Mouse (Mus musculus) stomach, embryonic 14.5 days (tissue): Measurements from ENCODE around the gene Mmp8. TPM values are rescaled to one million over a fixed set of nuclear protein-coding genes. Genes with fewer than 3 reads are reported as not detected.

ENCODE experiments used
- ATAC-seq: fragments of 200-750 bp; cut with Nextera tagmentation; 2 replicates; pipeline ENCODE4 v1.8.0; 2017; ENCODE audit warnings: low read depth, moderate TSS enrichment; ENCODE audit not compliant: insufficient number of reproducible peaks, insufficient read depth, low FRiP score
- H3K27ac ChIP-seq: fragments of 300-500 bp; sonication (generic); 2 replicates; pipeline ENCODE4 v1.5.1; 2014; ENCODE audit warnings: mild to moderate bottlenecking, low read length, moderate library complexity, mixed read lengths
- H3K27me3 ChIP-seq: fragments of 300-500 bp; sonication (generic); 2 replicates; pipeline ENCODE4 v1.6.1; 2014; ENCODE audit warnings: low read length, control low read depth, mixed read lengths; ENCODE audit not compliant: control insufficient read depth, insufficient read depth
- H3K36me3 ChIP-seq: fragments of 300-500 bp; sonication (generic); 2 replicates; pipeline ENCODE4 v1.6.1; 2014; ENCODE audit warnings: mild to moderate bottlenecking, control low read depth, low read length, moderate library complexity, mixed read lengths; ENCODE audit not compliant: control insufficient read depth, insufficient read depth
- H3K4me1 ChIP-seq: fragments of 300-500 bp; sonication (generic); 2 replicates; pipeline ENCODE4 v1.6.1; 2014; ENCODE audit warnings: low read length, control low read depth, mixed read lengths; ENCODE audit not compliant: control insufficient read depth, insufficient read depth
- H3K4me2 ChIP-seq: fragments of 300-500 bp; sonication (generic); replicated peaks from 2 replicates; pipeline ENCODE4 v1.6.1; 2014; ENCODE audit warnings: low read depth, low read length, control low read depth
- H3K4me3 ChIP-seq: fragments of 300-500 bp; sonication (generic); 2 replicates; pipeline ENCODE4 v1.5.1; 2014; ENCODE audit warnings: low read depth, low read length, control low read depth
- H3K9ac ChIP-seq: fragments of 300-500 bp; sonication (generic); replicated peaks from 2 replicates; pipeline ENCODE4 v1.6.1; 2014; ENCODE audit warnings: low read depth, mild to moderate bottlenecking, control low read depth, low read length, moderate library complexity, mixed read lengths
- H3K9me3 ChIP-seq: fragments of 300-500 bp; sonication (generic); 2 replicates; pipeline ENCODE4 v1.6.1; 2016; ENCODE audit warnings: low read depth, low read length, control low read depth; ENCODE audit not compliant: control insufficient read depth
- WGBS: fragments of 180-500 bp; shearing (Covaris S2); extraction: QIAGEN DNeasy Blood & Tissue Kit; methylation state at CpG from one replicate; pipeline ENCODE4 v1.1.7; 2014; 5-methylcytosine and 5-hydroxymethylcytosine counted together
- polyA plus RNA-seq: library from polyadenylated mRNA; unstranded; fragments of >200 nt; fragmentation: Nextera tagmentation; extraction: Ambion mirVana; gene quantifications from 2 replicates; pipeline ENCODE4 v1.2.1, GENCODE M21; 2014

Mmp8 gene
- polyA plus RNA-seq, 1 experiment from 2014 or later, result 0.49 TPM

- Histone ChIP-seq H3K4me2 (no peak overlapping the region), H3K36me3 (no peaks in the 10 kb centered on the region), H3K27me3 (no peaks in the 10 kb centered on the region), H3K4me3 (no peak overlapping the region), H3K9me3 (no peaks in the 10 kb centered on the region), H3K9ac (no peak overlapping the region), H3K4me1 (no peaks in the 10 kb centered on the region), H3K27ac (no peak overlapping the region)
- 51% methylated on average over 2 of the region's 2 CpGs for WGBS
- ATAC-seq, result no peak
Measured at GRCm38 (mm10) chr9:7572663-7573308, 14.5 kb downstream of the Mmp8 start.

GRCm38 (mm10) chr9:7575526-7575925, 17.3 kb downstream of the Mmp8 start:
- ATAC-seq, result no peak
- WGBS, result 72% methylated on average over 3 of the region's 3 CpGs
- H3K36me3 ChIP-seq, result no peaks in the 10 kb centered on the region
- no peaks in the 10 kb centered on the region for H3K27me3 ChIP-seq
- no peaks in the 10 kb centered on the region for H3K4me1 ChIP-seq
- H3K9ac ChIP-seq, result no peak overlapping the region
- H3K4me2 ChIP-seq, result no peak overlapping the region
- H3K9me3 ChIP-seq, result no peaks in the 10 kb centered on the region
- no peak overlapping the region for H3K4me3 ChIP-seq
- H3K27ac ChIP-seq, result no peak overlapping the region

- no peaks in the 10 kb centered on the region for H3K9me3 ChIP-seq
- H3K27ac ChIP-seq, result no peak overlapping the region
- no peak overlapping the region for H3K4me2 ChIP-seq
- no peak for ATAC-seq
- 94% methylated on average over 2 of the region's 2 CpGs for WGBS
- H3K4me3 ChIP-seq, result no peak overlapping the region
- no peaks in the 10 kb centered on the region for H3K4me1 ChIP-seq
- no peak overlapping the region for H3K9ac ChIP-seq
- no peaks in the 10 kb centered on the region for H3K27me3 ChIP-seq
- no peaks in the 10 kb centered on the region for H3K36me3 ChIP-seq
Measured at GRCm38 (mm10) chr9:7577371-7577770, 19.1 kb downstream of the Mmp8 start.

GRCm38 (mm10) chr9:7590063-7590462, 31.8 kb downstream of the Mmp8 start:
- H3K9ac ChIP-seq, result no peak overlapping the region
- 67% methylated on average over 8 of the region's 8 CpGs for WGBS
- H3K9me3 ChIP-seq, result no peaks in the 10 kb centered on the region
- no peak for ATAC-seq
- H3K27me3 ChIP-seq, result no peaks in the 10 kb centered on the region
- H3K4me1 ChIP-seq, result no peaks in the 10 kb centered on the region
- H3K4me3 ChIP-seq, result no peak overlapping the region
- no peak overlapping the region for H3K4me2 ChIP-seq
- no peak overlapping the region for H3K27ac ChIP-seq
- H3K36me3 ChIP-seq, result no peaks in the 10 kb centered on the region

- H3K27ac ChIP-seq, result no peak overlapping the region
Measured at GRCm38 (mm10) chr9:7593272-7593812, 35.1 kb downstream of the Mmp8 start.

GRCm38 (mm10) chr9:7594816-7595540, 36.7 kb downstream of the Mmp8 start:
- Histone ChIP-seq H3K4me3 (peak overlapping the region; percentile 18; the same call in 1 of the 2 replicates), H3K9me3 (no peaks in the 10 kb centered on the region), H3K4me2 (peak overlapping the region; percentile 39), H3K27me3 (no peaks in the 10 kb centered on the region), H3K4me1 (no peaks in the 10 kb centered on the region), H3K9ac (no peak overlapping the region; the same call in 1 of the 2 replicates), H3K27ac (no peak overlapping the region), H3K36me3 (no peaks in the 10 kb centered on the region)
- 4% methylated on average over 6 of the region's 6 CpGs for WGBS
- peak; percentile 95 for ATAC-seq

More at GRCm38 (mm10) chr9:7593272-7593812, 35.1 kb downstream of the Mmp8 start:
- H3K27me3 ChIP-seq, result no peaks in the 10 kb centered on the region
- H3K36me3 ChIP-seq, result no peaks in the 10 kb centered on the region
- no peak for ATAC-seq
- WGBS, result 92% methylated on average over 3 of the region's 3 CpGs
- no peak overlapping the region for H3K9ac ChIP-seq
- H3K4me1 ChIP-seq, result no peaks in the 10 kb centered on the region
- H3K9me3 ChIP-seq, result no peaks in the 10 kb centered on the region
- H3K4me2 ChIP-seq, result no peak overlapping the region
- H3K4me3 ChIP-seq, result no peak overlapping the region

- ATAC-seq, result no peak; the same call in 1 of the 2 replicates
- no peaks in the 10 kb centered on the region for H3K4me1 ChIP-seq
- WGBS, result 2% methylated on average over 3 of the region's 3 CpGs
- no peak overlapping the region for H3K4me2 ChIP-seq
- H3K9me3 ChIP-seq, result no peaks in the 10 kb centered on the region
- H3K36me3 ChIP-seq, result no peaks in the 10 kb centered on the region
- H3K27me3 ChIP-seq, result no peaks in the 10 kb centered on the region
- H3K4me3 ChIP-seq, result no peak overlapping the region
- H3K27ac ChIP-seq, result no peak overlapping the region
- no peak overlapping the region for H3K9ac ChIP-seq
Measured at GRCm38 (mm10) chr9:7602982-7603742, 44.9 kb downstream of the Mmp8 start.

GRCm38 (mm10) chr9:7604005-7604404, 45.7 kb downstream of the Mmp8 start:
- WGBS, result 75% methylated on average over 6 of the region's 6 CpGs
- ATAC-seq, result no peak

More at GRCm38 (mm10) chr9:7604005-7604404, 45.7 kb downstream of the Mmp8 start:
- H3K4me2 ChIP-seq, result no peak overlapping the region
- no peak overlapping the region for H3K9ac ChIP-seq
- H3K27me3 ChIP-seq, result no peaks in the 10 kb centered on the region
- no peak overlapping the region for H3K4me3 ChIP-seq
- no peaks in the 10 kb centered on the region for H3K36me3 ChIP-seq
- no peak overlapping the region for H3K27ac ChIP-seq
- H3K4me1 ChIP-seq, result no peaks in the 10 kb centered on the region
- H3K9me3 ChIP-seq, result no peaks in the 10 kb centered on the region
